Mouse (Mus musculus) hindbrain, postnatal 0 days (tissue): ENCODE data around the gene Cd44. TPM values are rescaled to one million over a fixed set of nuclear protein-coding genes. Genes with fewer than 3 reads are reported as not detected.

Source experiments
- ATAC-seq: fragments of 200-750 bp; cut with Nextera tagmentation; 2 replicates; pipeline ENCODE4 v1.8.0; 2017; ENCODE audit warnings: mild to moderate bottlenecking, moderate TSS enrichment, moderate library complexity
- DNase-seq: peaks from one replicate; pipeline ENCODE4 v3.0.0-alpha.2; 2015; ENCODE audit warnings: low spot score
- H3K27ac ChIP-seq: fragments of 300-500 bp; sonication (generic); 2 replicates; pipeline ENCODE4 v1.5.1; 2014; ENCODE audit warnings: mild to moderate bottlenecking
- H3K27me3 ChIP-seq: fragments of 300-500 bp; sonication (generic); 2 replicates; pipeline ENCODE4 v1.6.1; 2014; ENCODE audit warnings: low read length, mixed read lengths; ENCODE audit not compliant: insufficient read depth
- H3K36me3 ChIP-seq: fragments of 300-500 bp; sonication (generic); 2 replicates; pipeline ENCODE4 v1.6.1; 2014; ENCODE audit warnings: low read length, mixed read lengths; ENCODE audit not compliant: insufficient read depth
- H3K4me1 ChIP-seq: fragments of 300-500 bp; sonication (generic); 2 replicates; pipeline ENCODE4 v1.6.1; 2014; ENCODE audit warnings: antibody characterized with exemption, low read length, mixed read lengths; ENCODE audit not compliant: insufficient read depth
- H3K4me2 ChIP-seq: fragments of 300-500 bp; sonication (generic); 2 replicates; pipeline ENCODE4 v1.6.1; 2014; ENCODE audit warnings: low read depth, mild to moderate bottlenecking, low read length, moderate library complexity, mixed read lengths
- H3K4me3 ChIP-seq: fragments of 300-500 bp; sonication (generic); 2 replicates; pipeline ENCODE4 v1.5.1; 2014; ENCODE audit warnings: low read length
- H3K9ac ChIP-seq: fragments of 300-500 bp; sonication (generic); replicated peaks from 2 replicates; pipeline ENCODE4 v1.6.1; 2014; ENCODE audit warnings: mild to moderate bottlenecking, low read length, moderate library complexity, mixed read lengths
- H3K9me3 ChIP-seq: fragments of 300-500 bp; sonication (generic); 2 replicates; pipeline ENCODE4 v1.6.1; 2016; ENCODE audit warnings: low read length, mixed read lengths
- CTCF ChIP-seq: IDR thresholded peaks from 2 replicates; pipeline ENCODE4 v1.5.1; 2016; ENCODE audit warnings: antibody characterized with exemption, control low read depth, low read depth
- WGBS: fragments of 180-500 bp; shearing (Covaris S2); extraction: QIAGEN DNeasy Blood & Tissue Kit; methylation state at CpG from one replicate; pipeline ENCODE4 v1.1.7; 2014; 5-methylcytosine and 5-hydroxymethylcytosine counted together
- polyA plus RNA-seq: library from polyadenylated mRNA; unstranded; fragments of >200 nt; fragmentation: Nextera tagmentation; extraction: Ambion mirVana; gene quantifications from 2 replicates; pipeline ENCODE4 v1.2.1, GENCODE M21; 2015
- total RNA-seq: library from RNA; depleted of rRNA; stranded (reverse); fragments of >200 nt; gene quantifications from 2 replicates; pipeline ENCODE4 v1.2.3, GENCODE M21; 2014

Cd44 gene
- total and polyA plus RNA-seq, 2 experiments from 2014 or later, result 5.2 to 7.0 TPM

- H3K27ac ChIP-seq, result no peak overlapping the region
- ATAC-seq, result no peak
- no peaks in the 10 kb centered on the region for H3K36me3 ChIP-seq
- DNase-seq, result peak; percentile 19
- no peaks in the 10 kb centered on the region for H3K9me3 ChIP-seq
- H3K27me3 ChIP-seq, result no peaks in the 10 kb centered on the region
- no peak overlapping the region for H3K4me3 ChIP-seq
- H3K9ac ChIP-seq, result no peak overlapping the region
- 51% methylated on average over 3 of the region's 3 CpGs for WGBS
- no peak overlapping the region for H3K4me2 ChIP-seq
- no peak for TF ChIP-seq CTCF
- H3K4me1 ChIP-seq, result no peaks in the 10 kb centered on the region
Observed at GRCm38 (mm10) chr2:102916596-102916995, 15.1 kb upstream of the Cd44 start.

GRCm38 (mm10) chr2:102914675-102915074 lies 13.2 kb upstream of the Cd44 start:
- H3K4me2 ChIP-seq, result no peak overlapping the region
- 80% methylated on average over 5 of the region's 5 CpGs for WGBS
- no peaks in the 10 kb centered on the region for H3K9me3 ChIP-seq
- H3K36me3 ChIP-seq, result no peaks in the 10 kb centered on the region
- no peaks in the 10 kb centered on the region for H3K27me3 ChIP-seq
- no peak for TF ChIP-seq CTCF
- ATAC-seq, result no peak
- DNase-seq, result no peak
- no peak overlapping the region for H3K9ac ChIP-seq
- H3K4me3 ChIP-seq, result no peak overlapping the region
- no peaks in the 10 kb centered on the region for H3K4me1 ChIP-seq
- no peak overlapping the region for H3K27ac ChIP-seq

GRCm38 (mm10) chr2:102913833-102914545 lies 12.5 kb upstream of the Cd44 start:
- ATAC-seq (no peak), DNase-seq (no peak)
- no peaks in the 10 kb centered on the region for H3K27me3 ChIP-seq
- H3K4me1 ChIP-seq, result no peaks in the 10 kb centered on the region
- H3K9me3 ChIP-seq, result no peaks in the 10 kb centered on the region
- no peak overlapping the region for H3K27ac ChIP-seq
- TF ChIP-seq CTCF, result no peak
- 80% methylated on average over 11 of the region's 11 CpGs for WGBS
- no peaks in the 10 kb centered on the region for H3K36me3 ChIP-seq
- no peak overlapping the region for H3K4me3 ChIP-seq
- no peak overlapping the region for H3K4me2 ChIP-seq
- H3K9ac ChIP-seq, result no peak overlapping the region

GRCm38 (mm10) chr2:102912951-102913350 lies 11.5 kb upstream of the Cd44 start:
- DNase-seq (no peak), ATAC-seq (no peak)
- no peaks in the 10 kb centered on the region for H3K27me3 ChIP-seq
- H3K27ac ChIP-seq, result no peak overlapping the region
- no peaks in the 10 kb centered on the region for H3K9me3 ChIP-seq
- 75% methylated on average over 2 of the region's 2 CpGs for WGBS
- TF ChIP-seq CTCF, result no peak
- H3K36me3 ChIP-seq, result no peaks in the 10 kb centered on the region
- H3K4me1 ChIP-seq, result no peaks in the 10 kb centered on the region
- H3K4me2 ChIP-seq, result no peak overlapping the region
- H3K4me3 ChIP-seq, result no peak overlapping the region
- no peak overlapping the region for H3K9ac ChIP-seq

GRCm38 (mm10) chr2:102912469-102912868 lies 11.0 kb upstream of the Cd44 start:
- Histone ChIP-seq H3K9me3 (no peaks in the 10 kb centered on the region), H3K36me3 (no peaks in the 10 kb centered on the region), H3K27me3 (no peaks in the 10 kb centered on the region), H3K4me3 (no peak overlapping the region), H3K9ac (no peak overlapping the region), H3K27ac (no peak overlapping the region), H3K4me2 (no peak overlapping the region), H3K4me1 (no peaks in the 10 kb centered on the region)
- WGBS, result 70% methylated on average over 3 of the region's 3 CpGs
- no peak for TF ChIP-seq CTCF
- ATAC-seq (no peak), DNase-seq (no peak)

- 83% methylated on average over 1 of the region's 1 CpGs for WGBS
- TF ChIP-seq CTCF, result no peak
- Histone ChIP-seq H3K27ac (no peak overlapping the region), H3K9me3 (no peaks in the 10 kb centered on the region), H3K27me3 (no peaks in the 10 kb centered on the region), H3K4me3 (no peak overlapping the region), H3K36me3 (no peaks in the 10 kb centered on the region), H3K9ac (no peak overlapping the region), H3K4me1 (no peaks in the 10 kb centered on the region), H3K4me2 (no peak overlapping the region)
- no peak for DNase-seq
- no peak for ATAC-seq
Observed at GRCm38 (mm10) chr2:102909403-102909802, 7.9 kb upstream of the Cd44 start.

- WGBS, result 81% methylated on average over 3 of the region's 3 CpGs
- Histone ChIP-seq H3K4me1 (no peaks in the 10 kb centered on the region), H3K36me3 (no peaks in the 10 kb centered on the region), H3K4me3 (no peak overlapping the region), H3K27me3 (no peaks in the 10 kb centered on the region), H3K4me2 (no peak overlapping the region), H3K9ac (no peak overlapping the region), H3K27ac (no peak overlapping the region), H3K9me3 (no peaks in the 10 kb centered on the region)
- DNase-seq (no peak), ATAC-seq (no peak)
- TF ChIP-seq CTCF, result no peak
Observed at GRCm38 (mm10) chr2:102905604-102906003, 4.1 kb upstream of the Cd44 start.
